Mouse (Mus musculus): ENCODE results near the gene F9.
"Not testable (repeated sequence)": the region's sequence is repeated elsewhere in the genome, so short reads cannot be mapped to it uniquely, and the experiment has no call there.

F9 gene

GRCm38 (mm10) chrX:59999221-60000083, at the start of gene F9:
TSS of gene F9 (plus strand) at chrX:59999464.
- ChIA-PET POLR2A (no interaction called here), CTCF (no interaction called here)

- POLR2A ChIA-PET, CTCF ChIA-PET: not testable (repeated sequence)
These were observed 29.5 kb upstream of the F9 start for GRCm38 (mm10) chrX:59969767-59970166.

DNA sequence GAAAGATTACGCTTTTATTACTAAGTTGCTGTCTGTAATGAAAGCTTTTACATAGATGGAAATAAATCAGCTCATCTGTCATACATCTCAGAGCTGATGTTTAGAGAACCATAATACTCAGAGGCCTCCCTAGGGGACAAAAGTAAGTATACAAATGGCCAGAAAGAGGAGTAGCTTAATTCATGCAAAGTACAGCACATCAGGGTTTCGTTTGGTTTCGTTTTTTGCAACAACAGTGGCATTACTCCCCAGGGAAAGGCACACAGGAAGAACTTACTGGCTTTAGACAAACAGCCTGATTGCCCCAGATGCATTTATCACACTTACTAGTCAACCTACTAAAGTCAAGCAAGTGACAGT, 800 bp downstream of the F9 start:
- POLR2A ChIA-PET, result no interaction called here
- CTCF ChIA-PET, result no interaction called here

DNA sequence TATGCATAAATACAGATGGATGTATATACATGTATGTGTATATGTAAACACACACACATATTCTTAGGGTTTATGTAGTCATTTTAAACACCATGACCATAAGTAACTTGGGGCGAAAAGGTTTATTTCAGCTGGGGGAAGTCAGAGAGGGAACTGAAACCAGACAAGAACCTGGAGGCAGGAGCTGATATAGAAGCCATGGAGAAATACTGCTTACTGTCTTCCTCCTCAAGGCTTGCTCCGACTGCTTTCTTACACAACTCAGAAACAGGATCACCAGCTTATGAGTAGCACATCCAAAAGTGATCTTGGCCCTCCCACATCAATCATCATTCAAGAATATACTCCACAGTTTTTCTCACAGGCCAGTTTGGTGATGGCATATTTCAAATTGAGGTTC, 2.2 kb downstream of the F9 start:
- ChIA-PET CTCF (no interaction called here), POLR2A (no interaction called here)

GRCm38 (mm10) chrX:60013084-60013676, 13.9 kb downstream of the F9 start:
- ChIA-PET CTCF (no interaction called here), POLR2A (no interaction called here)

- ChIA-PET CTCF (no interaction called here), POLR2A (no interaction called here)
These were observed 15.3 kb downstream of the F9 start for GRCm38 (mm10) chrX:60014588-60014987.

GRCm38 (mm10) chrX:60021007-60021406, 21.7 kb downstream of the F9 start:
- POLR2A ChIA-PET, result interaction anchor here in 1 of 4 experiments (0.6 kb wide), 1 partner anchor 970 kb away, joined by 4 read pairs; no protein-coding TSS in a partner anchor
- CTCF ChIA-PET, result no interaction called here

GRCm38 (mm10) chrX:60021595-60021994, 22.3 kb downstream of the F9 start:
- POLR2A ChIA-PET, result no interaction called here
- CTCF ChIA-PET, result no interaction called here

DNA sequence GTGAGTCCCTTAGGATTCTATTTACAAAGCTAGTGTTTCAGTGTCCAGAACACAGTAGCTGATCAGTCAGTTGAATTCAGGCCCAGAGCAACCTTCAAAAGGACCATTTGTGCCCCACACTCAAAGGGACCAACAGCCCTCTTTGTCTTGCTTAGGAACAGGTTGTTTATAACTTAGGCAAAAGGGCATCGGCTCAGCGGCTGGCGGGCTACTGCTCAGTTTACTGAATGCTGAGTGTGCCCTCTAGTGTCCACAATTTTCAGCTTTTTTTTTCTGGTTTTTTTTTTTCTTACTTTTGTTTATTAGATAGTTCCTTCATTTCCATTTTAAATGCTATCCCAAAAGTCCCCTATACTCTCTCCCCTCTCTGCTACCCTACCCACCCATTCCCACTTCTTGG, 27.4 kb downstream of the F9 start:
- ChIA-PET CTCF (interaction anchor here in 3 of 4 experiments (0.6 to 0.7 kb wide), 6 partner anchors 8 to 411 kb away, joined by 3 to 4 read pairs (median 3); no protein-coding TSS in a partner anchor), POLR2A (no interaction called here)

DNA sequence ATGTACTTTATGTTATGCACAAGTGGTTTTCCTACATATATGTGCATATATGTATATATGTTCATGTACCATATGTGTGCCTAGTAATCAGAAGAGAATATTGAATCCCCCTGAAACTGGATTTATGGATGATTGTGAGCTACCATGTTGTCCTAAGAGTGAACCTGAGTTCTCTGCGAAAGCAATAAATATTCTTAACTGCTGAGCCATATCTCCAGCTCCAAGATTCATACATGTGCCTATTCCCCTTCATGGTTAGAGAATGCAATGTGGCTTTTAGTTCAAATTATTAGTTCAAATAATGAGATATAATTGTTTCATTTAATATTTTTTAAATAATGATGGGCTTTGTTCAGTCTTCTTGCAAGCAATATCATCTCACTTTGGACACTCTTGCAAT, 55.5 kb downstream of the F9 start:
- POLR2A ChIA-PET, result no interaction called here

DNA sequence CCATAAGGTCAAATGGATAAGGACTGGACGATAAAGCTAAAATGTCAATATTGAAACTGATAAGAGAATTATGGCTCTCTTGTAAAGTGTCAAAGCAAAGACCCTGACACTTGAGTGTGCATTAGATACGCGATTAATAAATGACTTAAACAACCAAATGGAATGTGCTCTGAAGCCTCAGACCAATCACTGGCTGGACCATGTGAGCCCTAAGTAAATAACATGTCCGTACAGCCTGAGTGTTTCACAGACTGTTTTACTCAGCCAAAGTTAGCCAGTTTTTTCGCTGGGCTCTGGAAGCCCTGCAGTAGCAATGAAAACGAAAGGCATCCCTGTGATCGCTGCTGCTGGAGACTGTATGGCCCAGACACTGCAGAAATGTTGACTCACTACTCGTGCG, 55.9 kb downstream of the F9 start:
- ChIA-PET CTCF (no interaction called here), POLR2A (no interaction called here)

More for the DNA sequence above, 55.5 kb downstream of the F9 start:
- CTCF ChIA-PET, result no interaction called here

- ChIA-PET POLR2A (no interaction called here), CTCF (no interaction called here)
These were observed 76.1 kb downstream of the F9 start for GRCm38 (mm10) chrX:60075359-60075758.
